Mouse (Mus musculus) spleen, adult 18-20 months (tissue): ENCODE results near the gene Ginm1.

Source experiments
- DNase-seq, 2 experiments: peaks; one replicate each; pipeline ENCODE4 v3.0.0; 2022; ENCODE audit warnings: mixed read lengths in 2 of 2

Ginm1 gene

DNA sequence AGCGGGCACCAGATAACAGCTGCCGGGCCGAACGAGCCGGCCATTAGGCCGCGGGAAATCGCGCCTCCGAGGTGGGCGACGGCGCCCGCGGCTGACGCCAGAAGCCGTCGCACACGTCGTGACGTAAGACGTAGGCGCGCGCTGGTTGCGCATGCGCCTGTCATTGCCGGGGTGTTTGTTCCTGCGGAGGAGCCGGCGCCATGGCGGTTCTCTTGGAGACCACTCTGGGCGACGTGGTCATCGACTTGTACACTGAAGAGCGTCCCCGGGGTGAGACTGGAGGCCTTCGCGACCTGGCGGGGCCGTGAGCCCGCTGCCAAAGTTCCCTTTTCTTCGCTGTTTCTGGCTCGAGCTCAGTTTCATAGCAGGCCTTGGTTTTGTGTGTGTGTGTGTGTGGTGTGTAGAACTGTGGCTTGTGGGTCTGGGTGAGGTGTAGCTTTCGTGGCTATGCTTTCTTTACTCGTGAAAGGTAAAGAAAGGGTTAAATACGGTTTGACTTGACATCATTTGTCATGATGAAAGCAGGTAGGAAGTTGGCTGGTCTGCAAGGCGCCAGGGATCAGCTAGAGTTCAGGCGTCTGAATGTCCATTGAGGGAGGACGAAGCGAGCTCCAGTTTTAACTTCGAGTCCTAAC lies at the start of gene Ginm1, which contains the start of gene Ppil4:
Gene Ginm1 (minus strand): TSS at position 74 of the 635 bp plus-strand sequence.
Gene Ppil4 (plus strand): TSS at position 141 of the 635 bp plus-strand sequence.
- peak; percentile 81 to 88 for DNase-seq

DNA sequence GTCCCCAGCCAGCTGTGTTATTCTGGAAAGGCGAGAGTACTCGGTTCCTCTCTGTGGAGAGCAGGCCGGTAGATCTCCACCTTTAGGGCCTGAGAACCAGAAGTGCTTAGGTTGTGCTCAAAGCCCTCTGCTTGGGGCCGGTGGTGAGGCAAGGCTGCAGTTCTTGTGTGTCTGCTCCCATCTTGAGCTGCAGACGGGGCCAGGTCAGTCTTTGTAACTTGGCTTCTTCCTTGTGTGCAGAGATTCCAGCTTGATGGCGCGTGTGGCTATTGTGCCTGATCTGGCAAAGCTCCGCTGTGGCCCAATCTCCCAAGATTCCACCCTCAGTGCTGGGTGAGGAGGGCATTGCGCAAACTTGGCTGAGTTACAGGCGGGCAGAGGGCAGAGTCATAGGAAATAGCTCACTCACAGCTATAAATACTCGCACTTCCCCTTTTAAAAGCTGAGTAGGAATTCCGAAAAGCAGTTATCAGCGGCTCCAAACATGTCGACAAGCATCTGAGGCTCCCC lies 49.0 kb upstream of the Ginm1 start:
- DNase-seq, result peak; percentile 49 to 60

GRCm38 (mm10) chr10:7840785-7841184 lies 48.2 kb upstream of the Ginm1 start:
- DNase-seq, result no peak

DNA sequence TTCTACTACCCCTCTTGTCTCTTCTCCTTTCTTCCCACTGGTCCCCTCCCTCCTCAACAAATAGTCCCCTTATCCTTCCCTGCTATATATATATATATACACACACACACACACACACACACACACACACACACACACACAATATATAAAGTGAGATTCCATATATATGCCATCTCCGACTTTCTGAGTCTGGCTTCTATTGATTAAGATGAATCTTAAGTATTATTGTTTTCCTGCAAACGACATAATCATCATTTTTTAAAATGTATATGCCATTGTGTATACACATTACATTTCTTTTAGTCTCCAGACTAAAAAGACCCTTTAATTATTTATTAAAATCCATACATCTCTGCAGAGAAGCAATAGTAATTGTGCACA lies 47.7 kb upstream of the Ginm1 start:
- DNase-seq, result no peak

DNA sequence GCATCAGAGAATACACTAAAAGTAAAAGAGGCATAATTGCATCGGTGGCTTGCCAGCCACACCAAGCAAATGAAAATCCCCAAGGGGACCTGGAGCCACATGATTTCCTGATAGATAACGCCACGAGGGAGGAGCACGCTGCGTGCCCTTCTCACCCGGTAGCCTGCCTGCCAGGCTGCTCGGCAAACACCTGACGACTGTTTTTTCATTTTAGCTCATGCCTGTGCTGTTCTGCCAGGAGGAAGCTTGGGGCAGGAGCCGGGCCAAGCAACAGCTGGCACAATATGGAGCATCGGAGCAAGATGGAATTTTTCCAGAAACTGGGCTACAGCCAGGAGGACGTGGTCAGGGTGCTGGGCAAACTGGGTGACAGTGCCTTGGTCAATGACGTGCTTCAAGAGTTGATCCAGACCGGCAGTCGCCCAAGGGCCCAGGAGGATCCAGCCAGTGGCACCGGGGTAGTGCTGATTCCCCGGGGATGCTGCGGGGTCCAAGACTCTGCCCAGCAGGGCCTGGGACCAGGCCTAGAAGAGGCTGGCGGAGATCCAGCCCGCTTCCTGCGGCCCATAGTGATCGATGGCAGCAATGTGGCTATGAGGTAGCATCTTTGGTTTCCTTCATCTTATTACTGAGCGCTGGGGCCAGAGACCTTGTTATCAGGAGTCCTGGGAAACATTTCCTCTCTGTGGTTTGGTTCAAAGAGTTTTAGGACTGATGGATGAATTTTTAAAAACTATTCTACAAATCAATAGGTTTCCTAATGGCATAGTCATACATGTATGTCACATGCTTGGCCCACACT lies 47.1 kb upstream of the Ginm1 start:
- DNase-seq, result peak; percentile 53 to 61

GRCm38 (mm10) chr10:7838874-7839421 lies 46.3 kb upstream of the Ginm1 start:
- DNase-seq, result no peak

- DNase-seq, result no peak
These were observed 45.4 kb upstream of the Ginm1 start for GRCm38 (mm10) chr10:7838036-7838435.

- no peak for DNase-seq
These were observed 44.8 kb upstream of the Ginm1 start for GRCm38 (mm10) chr10:7837446-7837845.

DNA sequence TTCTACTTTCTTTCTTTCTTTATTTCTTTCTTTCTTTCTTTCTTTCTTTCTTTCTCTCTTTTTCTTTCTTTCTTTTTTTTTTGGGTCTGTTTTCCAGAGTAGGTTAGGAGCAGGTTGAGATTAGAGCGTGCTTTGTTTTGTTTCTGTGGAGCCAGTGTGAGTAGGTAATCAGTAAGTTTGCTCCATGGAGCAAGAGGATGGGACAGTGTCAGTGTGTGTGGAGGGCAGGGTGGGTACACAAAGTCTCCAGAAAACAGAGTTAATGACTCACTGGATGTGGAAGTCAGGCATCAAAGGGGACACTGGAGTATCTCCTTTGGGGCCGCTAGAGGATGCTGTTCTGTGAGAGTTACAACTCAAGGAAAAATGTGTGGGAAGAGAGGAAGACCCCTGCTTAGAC lies 44.3 kb upstream of the Ginm1 start:
- no peak for DNase-seq

DNA sequence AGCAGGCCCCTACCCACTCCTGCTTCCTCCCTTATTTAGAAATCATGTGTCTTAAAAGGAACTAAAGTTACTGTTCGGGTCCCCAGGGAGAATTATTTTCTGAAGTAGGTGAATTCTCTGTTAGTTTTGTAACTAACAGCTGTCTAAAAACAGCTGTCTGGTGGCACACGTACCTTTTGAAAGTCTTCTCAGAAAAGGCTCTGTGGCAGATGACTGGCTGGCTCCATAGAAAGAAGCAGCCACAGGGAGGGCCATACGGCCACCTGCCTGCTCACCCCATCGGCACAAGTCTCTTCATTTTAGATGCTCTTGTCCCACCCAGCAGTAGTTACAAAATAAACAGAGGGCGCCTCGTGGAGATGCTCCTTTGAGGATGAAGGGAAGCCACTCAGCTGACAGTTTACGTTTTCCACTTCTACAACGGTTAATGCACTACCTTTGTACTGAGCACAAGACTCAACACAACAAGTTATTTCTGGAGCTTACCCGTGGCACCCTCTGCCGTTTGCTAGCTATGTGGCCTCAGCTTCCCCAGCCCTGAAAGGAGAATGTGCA lies 42.1 kb upstream of the Ginm1 start:
- DNase-seq, result peak in 1 of 2 experiments; percentile 30

- peak; percentile 48 to 64 for DNase-seq
These were observed 40.9 kb upstream of the Ginm1 start for GRCm38 (mm10) chr10:7833377-7834165.

DNA sequence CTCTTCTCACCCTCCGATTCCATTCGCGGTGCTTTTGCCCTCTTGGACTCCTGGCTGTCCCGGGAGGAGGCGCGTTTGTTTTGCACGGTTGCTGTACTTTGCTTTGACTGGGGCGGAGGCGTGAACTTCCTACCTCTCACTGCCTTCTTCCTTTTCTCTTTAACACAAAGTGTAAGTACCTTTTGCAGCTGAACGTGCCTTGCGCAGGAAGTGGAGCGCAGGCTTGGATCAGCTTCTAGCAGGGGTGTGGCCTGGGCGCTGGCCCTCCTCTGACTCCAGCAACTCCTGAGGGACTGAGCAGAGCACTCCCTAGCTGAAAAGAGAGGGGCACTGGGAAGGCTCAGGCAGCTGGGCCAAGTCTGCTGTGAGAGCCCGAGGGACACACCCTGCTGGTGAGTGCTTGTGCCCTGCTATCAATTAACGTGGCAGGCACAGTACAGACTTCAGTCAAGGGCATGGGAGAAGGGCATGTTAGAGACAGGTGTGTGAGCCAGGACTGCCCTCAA lies 39.6 kb upstream of the Ginm1 start, which contains the start of gene Zc3h12d:
Gene Zc3h12d (plus strand): TSS at position 300 of the 506 bp plus-strand sequence.
- peak; percentile 64 to 66 for DNase-seq

- no peak for DNase-seq
These were observed 33.5 kb upstream of the Ginm1 start for GRCm38 (mm10) chr10:7826106-7826505.

- no peak for DNase-seq
These were observed 32.6 kb upstream of the Ginm1 start for GRCm38 (mm10) chr10:7825281-7825665.

- no peak for DNase-seq
These were observed 32.1 kb upstream of the Ginm1 start for GRCm38 (mm10) chr10:7824663-7825280.

DNA sequence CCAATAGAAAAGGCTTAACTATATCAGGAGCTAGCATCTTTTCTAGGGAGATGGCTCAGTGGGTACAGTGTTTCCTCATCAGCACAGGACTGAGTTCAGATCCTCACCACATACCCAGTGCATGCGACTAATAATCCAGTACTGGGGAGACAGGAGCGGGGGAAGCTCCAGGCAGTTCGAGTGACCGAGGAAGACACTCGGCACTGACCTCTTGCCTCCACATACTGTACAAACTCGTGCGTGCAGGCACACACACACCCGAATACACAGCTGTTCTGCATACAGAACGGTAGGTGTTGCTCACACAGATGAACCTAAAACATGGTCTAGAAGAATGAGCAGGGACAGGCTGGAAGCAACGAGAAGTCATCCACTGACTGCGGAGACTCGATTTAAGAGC lies 29.4 kb upstream of the Ginm1 start:
- DNase-seq, result no peak

DNA sequence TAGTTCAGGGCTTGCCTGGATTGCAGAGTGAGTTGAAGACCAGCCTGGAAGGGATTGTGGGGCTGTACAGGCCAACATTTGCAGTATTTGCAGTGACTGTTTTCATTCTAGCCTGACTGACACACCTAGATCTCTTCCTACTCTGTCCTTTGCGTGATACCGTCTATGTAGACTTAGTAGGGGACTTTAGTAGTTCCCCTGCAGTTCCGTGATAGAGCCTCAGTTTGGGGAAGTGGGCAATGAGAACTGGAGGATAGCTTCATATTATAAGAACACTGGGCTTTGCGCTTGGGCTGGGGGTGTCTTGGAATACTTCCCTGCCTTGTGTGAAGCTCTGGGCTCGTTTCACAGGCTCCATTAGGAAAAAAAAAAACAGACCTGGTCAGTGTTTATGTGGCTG lies 27.5 kb upstream of the Ginm1 start:
- no peak for DNase-seq

GRCm38 (mm10) chr10:7819603-7820002 lies 27.0 kb upstream of the Ginm1 start:
- no peak for DNase-seq

- DNase-seq, result no peak
These were observed 26.5 kb upstream of the Ginm1 start for GRCm38 (mm10) chr10:7819156-7819555.

- no peak for DNase-seq
These were observed 26.1 kb upstream of the Ginm1 start for GRCm38 (mm10) chr10:7818676-7819075.

DNA sequence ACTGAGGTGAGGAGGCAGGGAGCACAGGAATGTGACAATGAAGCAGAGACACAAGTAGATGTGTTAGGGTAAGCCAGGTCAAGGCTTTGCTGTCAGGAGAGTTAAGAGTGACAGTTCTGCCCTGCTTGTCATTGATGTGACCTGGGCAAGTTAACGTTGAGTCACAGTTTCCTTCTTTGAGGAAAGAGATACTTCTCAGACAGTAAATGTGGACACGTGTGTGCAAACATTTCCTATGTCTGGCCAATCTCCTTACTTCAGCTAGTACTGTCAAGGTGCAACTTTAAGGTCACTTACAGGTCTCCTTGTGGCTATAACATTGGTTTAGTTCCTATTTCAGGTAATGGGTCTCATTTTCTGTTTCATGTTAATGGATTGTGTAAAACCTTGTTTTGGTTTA lies 23.9 kb upstream of the Ginm1 start:
- DNase-seq, result no peak

GRCm38 (mm10) chr10:7809937-7810336 lies 17.3 kb upstream of the Ginm1 start:
- DNase-seq, result peak in 1 of 2 experiments; percentile 37
